Mouse (Mus musculus) limb, embryonic 11.5 days (tissue): Measurements from ENCODE around the gene Eid2b. TPM values are rescaled to one million over a fixed set of nuclear protein-coding genes. Genes with fewer than 3 reads are reported as not detected.

Experiments used
- ATAC-seq: fragments of 200-750 bp; cut with Nextera tagmentation; 2 replicates; pipeline ENCODE4 v1.8.0; 2017; ENCODE audit warnings: low read depth; ENCODE audit not compliant: insufficient number of reproducible peaks, low FRiP score, low TSS enrichment
- DNase-seq: peaks from one replicate; pipeline ENCODE4 v3.0.0-alpha.2; 2015; ENCODE audit warnings: low spot score
- H3K27ac ChIP-seq: fragments of 300-500 bp; sonication (generic); replicated peaks from 2 replicates; pipeline ENCODE4 v1.5.1; 2014; ENCODE audit warnings: low read depth, mild to moderate bottlenecking, low read length
- H3K27me3 ChIP-seq: fragments of 300-500 bp; sonication (generic); 2 replicates; pipeline ENCODE4 v1.6.1; 2014; ENCODE audit warnings: mild to moderate bottlenecking, low read length, mixed read lengths; ENCODE audit not compliant: control insufficient read depth, insufficient read depth
- H3K36me3 ChIP-seq: fragments of 300-500 bp; sonication (generic); 2 replicates; pipeline ENCODE4 v1.6.1; 2014; ENCODE audit warnings: mild to moderate bottlenecking, low read length, moderate library complexity, mixed read lengths; ENCODE audit not compliant: control insufficient read depth, insufficient read depth
- H3K4me1 ChIP-seq: fragments of 300-500 bp; sonication (generic); 2 replicates; pipeline ENCODE4 v1.6.1; 2014; ENCODE audit warnings: low read length, mixed read lengths; ENCODE audit not compliant: control insufficient read depth, insufficient read depth
- H3K4me2 ChIP-seq: fragments of 300-500 bp; sonication (generic); 2 replicates; pipeline ENCODE4 v1.6.1; 2014; ENCODE audit warnings: low read depth, mild to moderate bottlenecking, moderate library complexity; ENCODE audit not compliant: severe bottlenecking
- H3K4me3 ChIP-seq: fragments of 300-500 bp; sonication (generic); 2 replicates; pipeline ENCODE4 v1.5.1; 2014; ENCODE audit warnings: low read depth, low read length
- H3K9ac ChIP-seq: fragments of 300-500 bp; sonication (generic); 2 replicates; pipeline ENCODE4 v1.6.1; 2014; ENCODE audit warnings: mild to moderate bottlenecking, low read length
- H3K9me3 ChIP-seq: fragments of 300-500 bp; sonication (generic); 2 replicates; pipeline ENCODE4 v1.6.1; 2016; ENCODE audit warnings: low read length; ENCODE audit not compliant: control insufficient read depth
- WGBS: fragments of 180-500 bp; shearing (Covaris S2); extraction: QIAGEN DNeasy Blood & Tissue Kit; methylation state at CpG from one replicate; pipeline ENCODE4 v1.1.7; 2014; 5-methylcytosine and 5-hydroxymethylcytosine counted together
- polyA plus RNA-seq: library from polyadenylated mRNA; unstranded; fragments of >200 nt; fragmentation: Nextera tagmentation; extraction: Ambion mirVana; gene quantifications from 2 replicates; pipeline ENCODE4 v1.2.1, GENCODE M21; 2014

Eid2b gene
- polyA plus RNA-seq, 1 experiment from 2014 or later: 11.4 TPM

- DNase-seq: no peak
- no peak overlapping the region for H3K9ac ChIP-seq
- 82% methylated on average over 4 of the region's 4 CpGs for WGBS
These were observed 48.9 kb downstream of the Eid2b start for GRCm38 (mm10) chr7:28326457-28326856.

GRCm38 (mm10) chr7:28328260-28328659 is 50.7 kb downstream of the Eid2b start:
- no peaks in the 10 kb centered on the region for H3K27me3 ChIP-seq
- no peaks in the 10 kb centered on the region for H3K9me3 ChIP-seq
- 93% methylated on average over 2 of the region's 2 CpGs for WGBS
- no peak overlapping the region for H3K4me2 ChIP-seq
- no peak overlapping the region for H3K4me3 ChIP-seq
- no peak for ATAC-seq
- H3K27ac ChIP-seq: no peak overlapping the region
- H3K9ac ChIP-seq: no peak overlapping the region
- H3K36me3 ChIP-seq: peaks cover 30% of the 10 kb centered on the region
- DNase-seq: no peak
- H3K4me1 ChIP-seq: no peaks in the 10 kb centered on the region

More at GRCm38 (mm10) chr7:28326457-28326856, 48.9 kb downstream of the Eid2b start:
- ATAC-seq: no peak
- Histone ChIP-seq H3K4me1 (no peaks in the 10 kb centered on the region), H3K9me3 (no peaks in the 10 kb centered on the region), H3K36me3 (peaks cover 44% of the 10 kb centered on the region), H3K4me2 (no peak overlapping the region), H3K4me3 (no peak overlapping the region), H3K27ac (no peak overlapping the region), H3K27me3 (no peaks in the 10 kb centered on the region)

Other genes with a start within 250 kb of the Eid2b start
- 411 and 438 TPM in 2 replicates for gene Psmc4, start 227.6 kb upstream of the Eid2b start, polyA plus RNA-seq
- gene Fcgbp, start 206.5 kb upstream of the Eid2b start, polyA plus RNA-seq: 0.40 and 0.41 TPM in 2 replicates
- 0.01 and 0.06 TPM in 2 replicates for gene 9530053A07Rik, start 148.3 kb upstream of the Eid2b start, polyA plus RNA-seq
- 55.7 and 56.1 TPM in 2 replicates for gene Fbl, start 108.0 kb upstream of the Eid2b start, polyA plus RNA-seq
- 19.2 and 20.1 TPM in 2 replicates for gene Dyrk1b, start 98.3 kb upstream of the Eid2b start, polyA plus RNA-seq
- 12.8 and 16.2 TPM in 2 replicates for gene Eid2, start 9.9 kb upstream of the Eid2b start, polyA plus RNA-seq
- gene Selenov, start 13.4 kb downstream of the Eid2b start, polyA plus RNA-seq: 0.41 TPM in 1 of 2 replicates, not detected in the other
- gene Dll3, start 24.5 kb downstream of the Eid2b start, polyA plus RNA-seq: 2.7 and 4.3 TPM in 2 replicates
- 184 and 205 TPM in 2 replicates for gene Timm50, start 34.3 kb downstream of the Eid2b start, polyA plus RNA-seq
- gene Supt5, start 61.0 kb downstream of the Eid2b start, polyA plus RNA-seq: 89.0 and 94.7 TPM in 2 replicates
- 1,100 and 1,120 TPM in 2 replicates for gene Rps16, start 72.9 kb downstream of the Eid2b start, polyA plus RNA-seq
- 73.2 and 79.6 TPM in 2 replicates for gene Plekhg2, start 94.9 kb downstream of the Eid2b start, polyA plus RNA-seq
- gene Zfp36, start 102.5 kb downstream of the Eid2b start, polyA plus RNA-seq: 5.6 and 6.1 TPM in 2 replicates
- 51.5 and 53.5 TPM in 2 replicates for gene Med29, start 115.0 kb downstream of the Eid2b start, polyA plus RNA-seq
- gene Paf1, start 115.2 kb downstream of the Eid2b start, polyA plus RNA-seq: 83.5 and 94.9 TPM in 2 replicates
- gene Gmfg, start 159.7 kb downstream of the Eid2b start, polyA plus RNA-seq: 5.8 and 7.5 TPM in 2 replicates
- gene Lrfn1, start 174.2 kb downstream of the Eid2b start, polyA plus RNA-seq: 5.8 and 6.3 TPM in 2 replicates
- gene Ifnl2, start 232.7 kb downstream of the Eid2b start, polyA plus RNA-seq: not detected in 2 replicates
- not detected in 2 replicates for gene Ifnl3, start 245.1 kb downstream of the Eid2b start, polyA plus RNA-seq